Mouse (Mus musculus) G1E (cell line): Measurements from ENCODE around the gene Lima1.

Source experiments
- CTCF ChIP-seq: IDR thresholded peaks from 2 replicates; pipeline ENCODE4 v1.5.1; 2012; ENCODE audit warnings: low read depth, low read length, inconsistent platforms, mixed read lengths
- GATA1 ChIP-seq: IDR thresholded peaks from 2 replicates; pipeline ENCODE4 v1.6.1; 2012; ENCODE audit warnings: borderline replicate concordance, low read length, inconsistent platforms, mixed read lengths
- GATA2 ChIP-seq: IDR thresholded peaks from 2 replicates; pipeline ENCODE4 v1.6.1; 2012; ENCODE audit warnings: low read depth, low read length, inconsistent platforms, borderline replicate concordance
- POLR2AphosphoS5 ChIP-seq: IDR thresholded peaks from 2 replicates; pipeline ENCODE4 v1.6.1; 2012; ENCODE audit warnings: low read depth, low read length, inconsistent platforms; ENCODE audit not compliant: insufficient replicate concordance
- TAL1 ChIP-seq: conservative IDR thresholded peaks from 2 replicates; pipeline ENCODE4 v1.6.1; 2012; ENCODE audit warnings: low read depth, low read length, inconsistent platforms, mixed read lengths

DNA sequence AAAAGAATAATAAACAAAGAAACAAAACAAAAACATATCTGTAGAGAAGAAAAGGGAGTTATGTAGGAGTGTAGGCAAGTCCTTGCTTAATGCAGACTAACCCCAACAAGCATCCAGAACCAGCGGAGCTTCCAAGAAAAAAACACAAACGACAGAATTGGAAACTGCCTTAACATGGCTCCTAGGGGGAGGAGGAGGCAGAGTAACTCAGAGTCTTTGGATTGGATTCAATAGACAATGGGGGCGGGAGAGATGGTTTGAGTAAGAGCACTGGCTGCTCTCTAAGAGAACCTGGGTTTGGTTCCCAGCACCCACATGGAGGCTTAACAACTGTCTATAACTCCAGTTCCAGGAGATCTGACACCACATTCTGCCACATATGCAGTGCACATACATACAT lies 143.6 kb downstream of the Lima1 start:
- TF ChIP-seq CTCF (no peak), POLR2AphosphoS5 (no peak), GATA1 (no peak), TAL1 (no peak), GATA2 (no peak)
